Mouse (Mus musculus) liver, postnatal 0 days (tissue): ENCODE data around the gene Galr2.

Experiments
- CTCF ChIP-seq: sonication (generic); IDR thresholded peaks from 2 replicates; pipeline ENCODE4 v1.5.1; 2016; ENCODE audit warnings: antibody characterized with exemption, low read depth
- EP300 ChIP-seq: IDR thresholded peaks from 2 replicates; pipeline ENCODE4 v1.6.1; 2016; ENCODE audit warnings: antibody characterized with exemption, low read depth, mild to moderate bottlenecking

- TF ChIP-seq CTCF (no peak), EP300 (no peak)
These were observed 27.2 kb downstream of the Galr2 start for GRCm38 (mm10) chr11:116307762-116308531.
